Mouse (Mus musculus): ENCODE data around the gene Tcf12.
A peak's percentile ranks its signal among the peaks of the same experiment; 100 is the strongest.

Tcf12 gene

GRCm38 (mm10) chr9:72085017-72085416 lies 26.7 kb downstream of the Tcf12 start:
- no peak for DNase-seq

DNA sequence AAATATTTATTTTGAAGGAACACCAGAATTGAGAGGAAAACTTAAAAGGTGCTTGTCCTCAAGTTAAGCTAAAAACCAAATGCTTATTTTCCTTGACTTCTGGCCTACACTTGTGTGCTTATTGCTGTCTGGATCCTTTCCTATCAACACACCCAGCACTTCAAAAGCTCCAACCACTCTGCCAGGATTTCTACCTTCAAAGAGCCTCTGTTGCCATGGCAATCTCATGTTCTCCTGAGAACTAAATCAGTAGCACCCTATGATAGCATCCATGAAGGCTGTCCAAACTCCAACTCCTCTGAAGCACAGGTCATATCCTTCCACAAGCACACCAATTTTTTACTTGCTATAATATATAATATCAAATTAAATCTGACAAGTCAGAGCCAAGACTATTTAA lies 27.5 kb downstream of the Tcf12 start:
- DNase-seq: no peak

DNA sequence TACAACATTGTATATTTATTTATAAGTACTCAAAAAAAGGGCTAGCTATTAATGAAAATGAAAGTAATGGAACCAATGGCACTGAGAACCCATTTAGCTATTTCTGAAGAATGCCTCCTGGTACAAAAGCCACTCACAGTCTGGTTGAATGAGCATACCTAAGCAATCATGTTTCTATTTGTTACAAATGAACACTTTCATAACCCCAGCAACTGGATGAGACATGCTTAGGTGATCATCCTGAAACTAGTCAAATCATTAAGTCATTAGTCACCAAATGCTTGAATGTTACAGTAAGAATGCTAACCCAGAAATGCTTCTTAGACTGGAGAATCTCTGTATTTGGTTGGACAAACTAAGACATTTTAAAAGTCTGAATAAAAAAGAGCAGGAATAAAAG lies 35.5 kb downstream of the Tcf12 start:
- DNase-seq: no peak

GRCm38 (mm10) chr9:72066151-72066550 lies 45.5 kb downstream of the Tcf12 start:
- no peak for DNase-seq

GRCm38 (mm10) chr9:72053144-72053543 lies 58.5 kb downstream of the Tcf12 start:
- DNase-seq: no peak

DNA sequence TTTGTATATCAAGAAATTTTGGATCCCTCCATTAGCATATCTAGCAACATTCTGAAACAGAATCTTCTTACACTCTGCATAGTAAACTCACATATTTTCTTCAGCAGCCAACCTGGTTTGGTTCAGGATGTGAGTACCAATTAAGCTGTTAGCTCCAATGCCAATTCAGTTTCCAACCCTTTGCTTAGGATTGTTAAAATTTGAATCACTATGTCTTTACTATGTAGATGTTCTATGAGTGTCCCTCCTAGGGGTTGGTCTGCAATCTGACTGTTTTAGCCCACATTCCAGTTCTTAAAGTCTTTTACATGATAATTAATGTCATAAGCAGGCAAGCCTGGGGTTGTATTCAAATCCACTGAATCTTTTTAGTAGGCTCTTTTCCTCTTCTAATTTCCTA lies 71.5 kb downstream of the Tcf12 start:
- no peak for DNase-seq

DNA sequence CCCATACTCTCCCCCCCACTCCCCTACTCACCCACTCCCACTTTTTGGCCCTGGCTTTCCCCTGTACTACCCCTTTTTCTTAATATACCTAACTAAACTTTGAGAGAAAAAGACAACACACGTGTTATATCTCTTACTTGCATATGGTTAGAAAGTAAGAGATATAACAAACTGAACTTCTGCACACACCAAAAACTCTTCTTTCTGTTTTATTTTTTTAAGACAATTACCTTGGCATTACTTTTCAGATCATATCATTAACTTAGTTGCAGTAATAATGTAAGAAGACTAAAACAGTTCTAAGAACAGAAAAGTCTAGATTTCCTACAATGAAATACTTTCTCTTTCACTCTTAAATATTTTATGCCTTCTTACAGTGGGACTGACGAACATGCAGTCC lies 72.3 kb downstream of the Tcf12 start:
- no peak for DNase-seq

DNA sequence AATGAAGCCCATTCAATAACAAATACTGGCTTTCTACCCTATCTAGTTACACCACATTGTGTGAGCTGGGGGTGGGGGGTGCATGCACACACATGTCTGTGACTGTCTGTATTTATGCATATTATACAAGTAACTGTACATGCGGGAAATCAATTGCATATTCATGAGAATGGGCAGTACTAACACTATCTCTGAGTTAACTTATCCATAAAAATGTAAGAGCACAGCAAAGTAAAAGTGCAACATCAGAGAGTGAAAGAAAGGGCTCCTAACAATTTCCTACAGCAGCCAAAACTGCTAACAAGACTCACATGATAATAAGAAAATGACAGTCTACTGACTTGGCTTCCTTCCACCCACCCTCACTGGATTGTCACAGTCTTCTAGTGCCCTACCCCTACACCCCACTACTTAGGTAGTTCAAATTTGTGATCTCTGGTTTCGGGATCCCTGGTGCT lies 74.6 kb downstream of the Tcf12 start:
- no peak for DNase-seq

DNA sequence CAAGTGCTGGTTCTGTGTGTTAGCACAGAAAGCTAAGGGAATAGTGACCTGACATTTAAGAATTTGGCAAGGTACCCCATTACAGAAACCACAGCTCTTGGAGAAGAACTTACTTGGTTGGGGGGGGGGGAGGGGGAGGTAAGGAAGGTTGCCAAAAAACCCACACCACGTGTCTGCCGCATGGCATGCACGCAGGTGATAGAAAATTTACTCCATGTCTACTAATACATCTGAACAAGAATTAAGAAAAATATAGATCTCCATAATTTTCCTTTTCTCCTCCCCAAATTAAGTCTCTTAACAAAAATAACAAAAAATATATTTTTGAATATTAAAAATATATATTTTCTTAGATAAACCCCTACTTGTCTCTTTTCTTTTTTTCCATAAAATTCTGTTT lies 75.4 kb downstream of the Tcf12 start:
- DNase-seq: no peak

GRCm38 (mm10) chr9:72033271-72033670 lies 78.4 kb downstream of the Tcf12 start:
- DNase-seq: no peak

DNA sequence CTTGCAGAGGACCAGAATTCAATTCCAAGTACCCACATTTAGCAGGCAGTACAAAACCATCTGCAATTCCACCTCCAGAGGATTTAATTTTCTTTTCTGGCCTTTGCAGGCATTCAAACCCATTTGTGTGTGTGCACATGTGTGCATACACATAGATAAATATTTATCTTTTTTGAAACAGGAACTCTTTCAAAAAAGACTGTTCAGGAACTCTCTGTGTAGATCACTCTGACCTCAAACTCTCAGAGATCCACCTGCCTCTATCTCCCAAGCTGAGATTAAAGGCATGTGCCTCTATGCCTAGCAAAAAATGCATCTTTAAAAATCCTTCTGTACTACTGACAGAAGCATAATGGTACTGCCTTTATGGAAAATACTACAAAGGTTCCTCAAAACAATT lies 81.4 kb downstream of the Tcf12 start:
- DNase-seq: no peak

DNA sequence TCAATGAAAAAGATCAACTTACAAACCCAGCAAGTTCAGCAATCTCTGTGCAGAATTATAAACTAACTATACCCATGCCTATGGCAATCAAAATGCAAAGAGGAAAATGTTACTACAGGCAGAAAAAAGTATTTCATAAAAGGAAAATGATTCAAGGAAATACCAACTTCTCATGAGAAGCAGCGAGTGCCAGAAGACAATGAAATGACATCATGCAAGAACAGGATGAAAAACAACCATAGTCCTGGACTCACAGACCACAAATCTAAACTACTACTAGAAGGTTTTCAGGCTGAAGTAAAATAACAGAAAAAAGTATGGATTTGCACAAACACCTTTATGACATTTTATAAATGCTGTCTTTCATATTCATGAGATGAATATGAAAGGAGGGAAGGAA lies 82.1 kb downstream of the Tcf12 start:
- no peak for DNase-seq

- no peak for DNase-seq
These were observed 88.4 kb downstream of the Tcf12 start for GRCm38 (mm10) chr9:72023274-72023673.

DNA sequence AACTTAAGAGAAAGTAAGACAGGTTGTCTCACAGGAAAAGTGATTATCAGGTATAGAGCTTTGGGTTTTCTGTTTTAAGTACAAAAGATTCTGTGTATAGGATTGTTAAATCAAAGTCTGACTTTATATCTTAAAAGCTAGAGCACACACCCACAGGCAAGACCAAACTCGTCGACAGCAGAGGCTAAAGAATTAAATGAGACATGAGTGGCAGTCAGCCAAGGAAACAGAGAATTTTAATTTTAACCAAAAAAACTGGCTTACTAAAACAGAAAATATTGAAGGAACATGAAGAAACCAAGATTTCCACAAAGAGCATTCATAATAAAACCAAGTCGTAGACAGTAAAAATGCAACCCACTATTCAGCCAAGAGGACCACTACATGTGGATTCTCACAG lies 90.2 kb downstream of the Tcf12 start:
- peak in 1 of 2 experiments; percentile 12 for DNase-seq

DNA sequence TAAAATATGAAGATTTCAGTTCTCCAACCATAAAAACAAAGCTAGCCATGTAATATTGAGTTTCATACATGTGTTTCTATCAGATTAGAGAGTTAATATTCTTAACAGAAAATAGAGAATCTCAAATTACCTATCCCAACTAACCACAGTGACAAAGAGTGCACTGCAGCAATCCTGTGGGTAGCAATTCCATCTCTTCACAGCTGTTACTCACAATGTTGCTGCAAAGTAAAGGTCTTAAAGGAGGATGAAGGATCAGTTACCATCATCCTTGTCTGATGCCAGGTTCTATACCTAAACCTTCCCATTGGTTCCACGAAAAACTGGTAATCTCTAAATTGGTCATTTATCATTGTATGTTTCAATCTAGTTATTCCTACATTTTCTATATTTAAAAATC lies 95.7 kb downstream of the Tcf12 start:
- no peak for DNase-seq

DNA sequence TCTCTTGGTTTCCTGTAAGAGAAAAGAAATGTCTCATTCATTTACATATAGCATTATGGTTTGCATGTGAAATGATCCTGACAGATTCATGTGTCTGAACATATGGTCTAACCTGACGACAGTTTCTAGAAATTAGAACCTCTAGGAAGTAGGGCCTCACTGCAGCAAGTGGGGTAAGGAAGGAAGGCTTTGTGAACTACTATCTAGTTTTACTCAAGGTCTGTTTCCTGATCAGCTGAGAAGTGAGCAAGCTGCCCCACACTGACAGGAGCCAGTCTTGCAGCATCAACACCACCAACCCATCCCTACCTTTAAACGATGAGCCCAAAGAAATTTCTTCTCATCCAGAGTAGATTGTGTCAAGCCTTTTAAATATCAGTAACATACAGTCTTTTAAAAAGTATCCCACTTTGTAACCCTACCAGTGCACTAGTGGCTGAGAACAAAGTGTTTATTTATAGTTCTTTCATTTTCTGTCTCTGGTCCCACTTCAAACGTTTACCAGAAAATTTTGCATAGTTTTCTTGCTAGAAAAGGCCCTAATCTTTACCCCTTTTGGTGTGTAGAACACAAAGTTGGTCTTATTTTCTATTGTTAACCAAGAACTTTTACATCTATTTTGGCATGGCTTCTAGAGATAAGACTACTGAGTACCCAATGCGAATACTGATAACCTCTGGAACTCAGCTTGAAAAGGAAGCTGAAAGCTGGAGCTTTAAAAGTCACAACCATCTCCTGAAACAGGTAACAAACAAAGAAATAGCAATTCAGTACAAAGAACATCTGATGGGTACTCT lies 96.9 kb downstream of the Tcf12 start:
- DNase-seq: no peak

GRCm38 (mm10) chr9:72013541-72013940 lies 98.1 kb downstream of the Tcf12 start:
- DNase-seq: no peak

DNA sequence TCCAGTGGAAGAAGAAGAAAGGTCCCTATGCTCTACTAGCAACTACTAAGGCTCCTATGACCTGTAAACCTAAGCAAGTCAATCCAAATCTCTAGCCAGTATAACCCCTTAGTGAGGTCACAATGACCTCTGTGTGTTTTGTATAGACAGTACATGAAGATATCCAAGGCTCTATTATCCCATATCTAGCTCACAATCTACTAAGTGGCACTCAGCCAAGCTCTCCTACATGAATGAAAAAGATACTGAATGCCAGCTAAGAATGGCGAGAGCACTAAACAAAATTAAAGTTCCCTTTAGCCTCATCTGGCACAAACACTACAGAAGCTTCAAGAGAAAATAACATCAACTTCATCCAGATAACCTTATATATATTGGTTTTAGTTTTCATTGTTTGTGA lies 103.0 kb downstream of the Tcf12 start:
- peak in 1 of 2 experiments; percentile 7 for DNase-seq

- no peak for DNase-seq
These were observed 120.5 kb downstream of the Tcf12 start for GRCm38 (mm10) chr9:71991147-71991546.

DNA sequence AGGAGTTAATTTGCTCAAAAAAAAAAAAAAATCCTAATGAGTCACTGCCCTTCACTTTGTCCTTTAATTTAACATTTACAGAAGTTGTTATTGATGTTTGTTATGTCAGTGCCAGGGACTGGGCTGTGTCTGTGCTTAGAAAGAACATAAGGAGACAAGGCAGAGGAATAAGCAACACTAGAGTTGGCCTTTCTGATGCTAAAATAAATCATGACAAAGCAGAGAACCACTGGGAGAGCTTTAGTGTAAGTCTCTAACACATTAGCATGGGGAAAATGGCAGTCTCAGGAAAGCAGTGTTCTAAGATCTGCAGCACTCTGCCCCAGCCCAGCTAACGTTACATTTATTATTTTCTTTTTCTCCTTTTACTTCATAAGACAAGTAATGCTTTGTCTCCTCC lies 121.3 kb downstream of the Tcf12 start:
- no peak for DNase-seq

DNA sequence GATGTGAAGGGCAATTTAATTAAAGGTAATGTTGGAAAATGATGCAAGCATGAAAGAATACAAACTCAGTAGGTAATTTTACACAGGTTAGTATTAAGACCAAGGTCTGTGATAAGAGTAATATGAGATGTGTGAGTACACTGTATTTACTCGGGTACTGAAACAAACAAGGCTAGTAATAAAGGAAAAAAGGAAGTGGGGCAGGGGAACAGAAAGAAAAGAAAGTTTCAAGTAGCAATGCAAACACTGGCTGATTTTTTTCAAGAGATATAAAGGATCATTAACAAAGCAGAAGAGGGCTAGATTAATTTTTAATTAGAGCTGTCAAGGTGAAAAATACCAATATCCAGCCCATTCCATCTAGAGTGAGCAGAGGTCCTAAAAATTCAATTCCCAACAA lies 122.0 kb downstream of the Tcf12 start:
- no peak for DNase-seq

DNA sequence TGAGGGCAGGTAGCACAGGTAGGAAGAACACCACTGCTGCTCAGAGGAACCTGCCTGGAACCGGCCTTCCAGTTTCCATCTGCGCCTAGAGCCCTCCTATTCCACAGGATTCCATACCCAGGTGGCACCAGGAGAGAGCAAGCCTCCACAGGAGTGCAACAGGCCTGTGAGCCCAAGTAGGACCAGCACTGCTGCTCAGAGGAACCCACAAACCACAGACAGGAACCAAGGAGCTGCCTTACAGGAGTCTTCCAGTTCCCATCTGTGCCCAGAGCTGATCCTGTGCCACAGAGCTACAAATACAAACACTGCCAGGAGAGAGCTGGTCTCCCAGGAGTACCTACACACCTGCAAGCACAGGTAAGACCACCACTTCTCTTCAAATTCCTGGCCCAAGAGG lies 125.0 kb downstream of the Tcf12 start:
- DNase-seq: no peak

GRCm38 (mm10) chr9:71982826-71983225 lies 128.8 kb downstream of the Tcf12 start:
- DNase-seq: no peak

DNA sequence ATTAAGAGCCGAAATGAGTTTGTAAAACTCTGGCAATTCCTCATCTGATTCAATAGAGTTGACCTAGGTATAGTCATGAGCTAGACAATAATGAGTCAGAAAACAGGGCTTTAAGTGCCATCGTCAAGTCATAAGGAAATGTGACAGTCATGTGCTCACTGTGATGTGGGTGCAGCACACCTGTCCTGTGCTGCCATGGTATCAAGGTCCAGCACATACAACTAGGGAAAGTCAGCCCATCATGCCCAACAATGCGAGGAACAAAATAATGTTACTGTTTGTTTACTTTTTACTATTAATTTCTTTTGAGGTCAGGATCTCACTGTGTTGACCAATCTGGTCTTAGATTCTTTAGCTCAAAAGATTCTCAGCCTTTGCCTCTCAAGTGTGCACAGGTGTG lies 130.6 kb downstream of the Tcf12 start:
- DNase-seq: no peak

GRCm38 (mm10) chr9:71980579-71980978 lies 131.1 kb downstream of the Tcf12 start:
- DNase-seq: no peak
